Mouse (Mus musculus): ENCODE results near the gene Dennd2d. TPM values are rescaled to one million over a fixed set of nuclear protein-coding genes. Genes with fewer than 3 reads are reported as not detected.

The Dennd2d gene
- 100 to 1,000 TPM; 131 to 255 TPM for polyA plus RNA-seq (2017; shearing (Covaris generic))

GRCm38 (mm10) chr3:106482281-106483081 lies at the start of gene Dennd2d:
Gene Dennd2d, plus strand, starts transcription at chr3:106482405.

DNA sequence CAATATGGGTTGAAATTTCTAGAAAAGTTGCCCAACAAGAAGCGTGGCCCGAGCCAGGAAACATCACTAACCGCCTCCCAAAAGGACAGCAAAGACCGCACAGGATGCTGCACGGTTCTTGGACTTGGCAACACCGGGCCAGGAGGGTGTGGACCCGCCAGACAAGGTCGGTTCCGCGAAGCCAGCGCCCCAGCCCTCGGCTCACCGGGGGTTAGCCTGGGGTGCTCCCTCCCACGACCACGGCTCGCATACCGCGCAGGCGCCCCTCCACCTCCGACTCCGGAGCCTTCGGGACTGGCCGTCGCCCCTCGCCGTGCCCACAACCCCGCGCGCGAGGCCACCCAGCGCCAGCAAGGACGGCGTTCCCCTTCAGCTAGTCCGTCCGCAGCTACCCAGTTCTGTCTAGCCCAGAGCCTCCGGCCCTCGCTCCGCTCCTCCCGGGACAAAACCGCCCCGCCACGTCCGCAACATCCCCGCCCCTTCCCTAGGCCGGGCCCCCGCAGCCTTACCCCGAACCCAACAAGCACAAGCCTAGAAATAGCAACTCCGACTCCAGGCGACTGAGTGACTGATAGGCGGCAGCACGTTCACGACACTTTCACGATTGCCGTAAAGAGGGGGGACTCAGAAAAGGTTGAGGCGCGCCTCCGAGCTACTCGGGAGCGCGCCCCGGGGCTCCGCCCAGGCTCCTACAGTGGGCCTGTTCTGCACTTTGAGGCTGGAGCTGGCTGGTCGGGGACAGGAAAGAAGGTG lies 65.1 kb downstream of the Dennd2d start, which contains the start of the genes Dram2 and Cept1:
Gene Dram2, plus strand, starts transcription at position 628 of the 753 bp plus-strand sequence.
Gene Cept1, minus strand, starts transcription at position 632 of the 753 bp plus-strand sequence.

Other genes starting within 250 kb of the Dennd2d start
- gene Chil6, start 76.2 kb upstream of the Dennd2d start, polyA plus RNA-seq (2017; shearing (Covaris generic)), result 1 to 10 TPM in 1 of 2 experiments, under 1 TPM in 1; 0.18 to 1.9 TPM
- gene Dram2, start 65.4 kb downstream of the Dennd2d start, polyA plus RNA-seq (2017; shearing (Covaris generic)), result 10 to 100 TPM; 33.1 to 38.7 TPM
- gene Cept1, start 65.4 kb downstream of the Dennd2d start, polyA plus RNA-seq (2017; shearing (Covaris generic)), result 100 to 1,000 TPM in 1 of 2 experiments, 10 to 100 TPM in 1; 96.8 to 105 TPM
- 10 to 100 TPM; 39.1 to 61.6 TPM for gene Lrif1, start 202.6 kb downstream of the Dennd2d start, polyA plus RNA-seq (2017; shearing (Covaris generic))

Measured in inflammation-experienced regulatory T-cells (primary cell).